Mouse (Mus musculus) MEL (cell line): ENCODE measurements around the gene Dgkz.

Experiments
- CTCF ChIP-seq, 3 experiments: IDR thresholded peaks in 2 of 3; conservative IDR thresholded peaks in 1 of 3; 2 replicates each; pipeline ENCODE4 v1.5.1; 2011 to 2012; ENCODE audit warnings: low read length in 3 of 3, low read depth in 2 of 3, mild to moderate bottlenecking in 2 of 3, improper control_type of control experiment in 1 of 3, inconsistent platforms in 1 of 3, mixed read lengths in 1 of 3, moderate library complexity in 1 of 3; ENCODE audit not compliant: control insufficient read depth in 1 of 3, insufficient read depth in 1 of 3, poor library complexity in 1 of 3, severe bottlenecking in 1 of 3
- EP300 ChIP-seq, 2 experiments: IDR thresholded peaks; 2 replicates each; pipeline ENCODE4 v1.6.1; 2011; ENCODE audit warnings: improper control_type of control experiment in 2 of 2, low read length in 2 of 2, low read depth in 1 of 2, mild to moderate bottlenecking in 1 of 2
- MAFK ChIP-seq: IDR thresholded peaks from 2 replicates; pipeline ENCODE4 v1.6.1; 2011; ENCODE audit warnings: low read depth, mild to moderate bottlenecking, low read length, improper control_type of control experiment, borderline replicate concordance
- MAZ ChIP-seq: IDR thresholded peaks from 2 replicates; pipeline ENCODE4 v1.6.1; 2012; ENCODE audit warnings: low read depth, mild to moderate bottlenecking, inconsistent platforms, low read length, improper control_type of control experiment
- POLR2A ChIP-seq, 2 experiments: IDR thresholded peaks; 2 replicates each; pipeline ENCODE4 v1.6.1; 2011 to 2012; ENCODE audit warnings: low read length in 2 of 2, mild to moderate bottlenecking in 2 of 2, control low read depth in 1 of 2, improper control_type of control experiment in 1 of 2, low read depth in 1 of 2, moderate library complexity in 1 of 2; ENCODE audit not compliant: control insufficient read depth in 1 of 2, insufficient read depth in 1 of 2, poor library complexity in 1 of 2
- POLR2AphosphoS2 ChIP-seq: IDR thresholded peaks from 2 replicates; pipeline ENCODE4 v1.6.1; 2011; ENCODE audit warnings: low read length, improper control_type of control experiment
- POLR2AphosphoS5 ChIP-seq: IDR thresholded peaks from 2 replicates; pipeline ENCODE4 v1.6.1; 2012; ENCODE audit warnings: low read depth, borderline replicate concordance, mild to moderate bottlenecking, inconsistent platforms, low read length, moderate library complexity, mixed read lengths
- RAD21 ChIP-seq: IDR thresholded peaks from 2 replicates; pipeline ENCODE4 v1.6.1; 2011; ENCODE audit warnings: mild to moderate bottlenecking, low read depth, low read length, improper control_type of control experiment
- SMC3 ChIP-seq: IDR thresholded peaks from 2 replicates; pipeline ENCODE4 v1.6.1; 2011; ENCODE audit warnings: low read depth, low read length, improper control_type of control experiment
- TCF12 ChIP-seq: IDR thresholded peaks from 2 replicates; pipeline ENCODE4 v1.6.1; 2014; ENCODE audit warnings: low read depth, mild to moderate bottlenecking, inconsistent platforms, low read length, improper control_type of control experiment, moderate library complexity
- USF1 ChIP-seq: IDR thresholded peaks from 2 replicates; pipeline ENCODE4 v1.6.1; 2014; ENCODE audit warnings: low read depth, mild to moderate bottlenecking, inconsistent platforms, low read length, improper control_type of control experiment, moderate library complexity
- ZC3H11A ChIP-seq: IDR thresholded peaks from 2 replicates; pipeline ENCODE4 v1.6.1; 2012; ENCODE audit warnings: low read depth, mild to moderate bottlenecking, inconsistent platforms, low read length, improper control_type of control experiment
- ZKSCAN1 ChIP-seq: IDR thresholded peaks from 2 replicates; pipeline ENCODE4 v1.6.1; 2012; ENCODE audit warnings: low read depth, mild to moderate bottlenecking, inconsistent platforms, low read length, improper control_type of control experiment, moderate library complexity
- ZMIZ1 ChIP-seq: IDR thresholded peaks from 2 replicates; pipeline ENCODE4 v1.6.1; 2012; ENCODE audit warnings: low read depth, mild to moderate bottlenecking, inconsistent platforms, low read length, improper control_type of control experiment, moderate library complexity

- TF ChIP-seq ZKSCAN1 (no peak), CTCF (IDR thresholded peaks at IDR 0.05 in 2 of 3, conservative IDR thresholded peaks at IDR 0.05 in 1 of 3; ENCODE audit: control insufficient read depth in 1 of 3, insufficient read depth in 1 of 3, low read depth in 2 of 3, low read length in 3 of 3, poor library complexity in 1 of 3, severe bottlenecking in 1 of 3) (no peak), ZMIZ1 (no peak), POLR2AphosphoS5 (no peak), POLR2A (IDR thresholded peaks at IDR 0.05; ENCODE audit: control insufficient read depth in 1 of 2, insufficient read depth in 1 of 2, low read depth in 1 of 2, low read length in 2 of 2, poor library complexity in 1 of 2) (no peak), TCF12 (no peak), EP300 (IDR thresholded peaks at IDR 0.05; ENCODE audit: low read depth in 1 of 2, low read length in 2 of 2) (no peak), MAZ (no peak), POLR2AphosphoS2 (no peak), RAD21 (no peak), ZC3H11A (no peak), MAFK (no peak), USF1 (no peak), SMC3 (no peak)
Observed at GRCm38 (mm10) chr2:91975581-91976541, at the start of gene Dgkz.
